Mouse (Mus musculus) gastrocnemius, adult 8-10 months (tissue): ENCODE data around the gene Fank1. TPM values are rescaled to one million over a fixed set of nuclear protein-coding genes. Genes with fewer than 3 reads are reported as not detected.
"Not testable (repeated sequence)": the region's sequence is repeated elsewhere in the genome, so short reads cannot be mapped to it uniquely, and the experiment has no call there.

Experiments
- DNase-seq, 2 experiments: peaks; one replicate each; pipeline ENCODE4 v3.0.0; 2022; ENCODE audit warnings: low spot score in 2 of 2
- total RNA-seq, 4 experiments: library from RNA; stranded (reverse); gene quantifications; 2 replicates each; pipeline ENCODE4 v1.2.4; 2022

Gene Fank1
- total RNA-seq, 4 experiments from 2014 or later, result not detected

DNA sequence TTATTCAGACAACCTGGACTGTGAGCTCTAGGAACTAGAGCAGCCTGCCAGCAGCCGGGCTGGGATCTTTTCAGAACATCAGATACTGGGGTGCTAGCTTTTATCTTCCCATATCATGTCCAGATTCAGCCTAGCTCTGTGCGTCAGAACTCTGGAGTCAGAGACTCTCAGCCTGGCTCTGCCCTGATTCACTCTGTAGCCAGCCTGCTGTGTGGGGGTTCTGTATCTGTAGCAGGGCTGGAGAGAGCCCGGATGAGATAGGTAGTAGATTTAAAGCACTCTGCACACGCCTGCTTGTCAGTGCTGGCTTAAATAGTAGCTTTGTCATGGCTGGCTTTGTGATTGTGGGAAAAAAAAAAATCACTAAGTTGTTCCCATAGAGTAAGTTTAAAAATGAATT, 51.9 kb downstream of the Fank1 start:
- DNase-seq, result no peak

DNA sequence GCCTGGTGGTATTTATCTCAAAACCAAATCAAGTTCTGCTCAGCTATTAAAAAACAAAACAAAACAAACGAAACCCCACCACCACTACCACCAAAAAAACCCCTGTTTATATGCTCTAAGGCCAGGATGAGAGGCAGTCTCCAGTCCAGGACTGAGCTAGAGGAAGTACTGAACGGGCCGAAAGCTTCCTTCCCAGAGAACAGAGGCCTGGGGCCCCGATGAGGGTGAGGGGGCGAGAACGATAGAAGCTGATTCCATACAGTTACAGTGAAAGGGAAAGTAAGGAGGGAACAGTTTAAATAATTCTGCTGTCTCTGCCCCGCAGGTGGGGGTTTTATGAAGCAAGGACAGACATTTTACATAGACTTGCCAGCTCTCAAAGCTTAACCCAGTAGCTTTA, 52.9 kb downstream of the Fank1 start:
- DNase-seq, result no peak

DNA sequence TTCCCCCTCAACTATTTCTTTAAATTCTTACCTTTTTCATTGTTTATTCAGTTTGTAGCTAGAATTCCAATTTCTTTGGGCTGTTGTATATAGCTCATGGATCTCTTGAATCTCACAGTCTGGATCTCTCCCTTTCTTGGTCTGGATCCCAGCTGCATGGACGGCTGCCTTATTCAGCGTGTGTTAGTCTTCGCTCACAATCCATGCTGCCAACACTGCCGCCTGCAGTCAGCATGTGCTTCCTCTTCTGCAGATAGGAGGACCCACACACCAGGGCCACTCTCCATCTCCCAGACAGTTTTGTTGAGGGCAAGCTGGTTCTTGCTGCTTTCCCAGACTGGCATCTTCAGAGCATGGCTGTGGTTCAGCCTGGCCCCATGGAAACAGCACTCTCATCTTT, 62.9 kb downstream of the Fank1 start:
- DNase-seq, result no peak

DNA sequence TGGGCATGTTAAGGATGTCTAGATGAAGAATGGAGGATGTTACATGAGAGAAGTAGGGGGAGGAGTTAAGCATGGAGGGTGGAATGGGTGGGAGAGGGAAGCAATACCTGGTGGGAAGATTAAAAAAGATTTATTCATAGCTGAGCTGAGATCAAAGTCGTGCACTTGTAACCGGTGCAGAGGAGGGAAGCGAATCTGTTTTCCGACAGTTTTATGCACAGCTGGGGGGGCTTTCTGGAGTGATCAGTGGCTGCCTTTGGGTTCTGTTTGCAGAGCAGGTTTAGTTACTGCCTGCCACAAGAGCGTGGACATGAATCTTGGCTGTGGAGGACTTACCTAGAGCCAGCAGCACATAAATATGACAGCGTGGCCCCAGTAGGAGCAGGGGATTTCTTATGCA, 65.4 kb downstream of the Fank1 start:
- no peak for DNase-seq

DNA sequence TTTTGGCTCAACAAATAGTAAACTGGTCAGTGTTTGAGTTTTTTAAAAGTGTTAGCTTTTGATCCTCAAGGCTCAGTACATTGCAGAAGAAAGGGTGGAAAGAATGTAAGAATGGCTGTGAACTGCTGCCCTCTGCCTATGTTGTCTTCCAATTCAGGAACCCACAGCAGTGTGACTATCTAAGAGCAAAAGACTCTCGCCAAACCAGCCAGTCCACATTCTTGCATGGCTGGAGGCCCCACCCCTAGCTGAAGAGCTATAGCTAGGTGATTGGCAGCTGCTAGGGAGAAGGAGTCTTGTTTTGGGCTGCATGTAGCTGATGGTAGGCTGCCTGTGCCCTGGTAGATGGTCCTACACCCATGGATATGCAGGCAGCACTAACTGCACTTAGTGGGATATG, 70.5 kb downstream of the Fank1 start:
- no peak for DNase-seq

DNA sequence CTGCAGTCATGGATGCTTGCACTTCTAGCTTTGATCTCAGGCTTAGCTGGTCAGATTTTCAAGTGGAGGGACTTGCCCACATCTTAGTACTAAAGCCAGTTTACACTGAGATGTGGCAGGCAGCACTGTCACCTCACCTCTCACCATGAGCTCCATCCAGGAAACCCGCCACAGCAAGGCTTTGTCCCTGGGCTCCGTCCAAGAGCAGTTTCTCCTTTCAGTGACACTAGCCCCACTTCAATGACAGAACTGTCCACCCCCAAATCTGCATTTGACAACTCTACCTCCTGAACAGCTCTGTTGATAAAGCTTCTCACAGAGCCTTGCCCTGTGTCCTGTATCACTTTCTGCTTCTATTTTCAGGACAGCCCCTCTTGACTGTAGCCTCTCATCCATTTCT, 71.5 kb downstream of the Fank1 start:
- no peak for DNase-seq

DNA sequence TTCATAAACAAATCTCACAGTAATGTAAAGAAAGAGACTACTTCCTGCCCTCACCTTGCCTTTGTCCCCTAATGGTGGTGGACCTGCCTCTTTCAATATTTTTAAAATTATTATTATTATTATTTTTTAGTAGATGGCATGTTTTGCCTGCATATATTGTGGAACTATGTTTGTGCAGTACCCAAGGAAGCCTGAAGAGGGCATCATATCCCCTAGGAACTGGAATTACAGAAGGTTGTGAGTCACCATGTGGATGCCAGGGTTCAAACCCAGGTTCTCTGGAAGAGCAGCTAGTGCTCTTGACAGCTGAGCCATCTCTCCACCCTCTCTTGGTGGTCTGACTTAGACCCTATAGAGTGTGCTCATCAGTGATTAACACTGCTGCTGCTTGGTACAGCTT, 74.1 kb downstream of the Fank1 start:
- no peak for DNase-seq

DNA sequence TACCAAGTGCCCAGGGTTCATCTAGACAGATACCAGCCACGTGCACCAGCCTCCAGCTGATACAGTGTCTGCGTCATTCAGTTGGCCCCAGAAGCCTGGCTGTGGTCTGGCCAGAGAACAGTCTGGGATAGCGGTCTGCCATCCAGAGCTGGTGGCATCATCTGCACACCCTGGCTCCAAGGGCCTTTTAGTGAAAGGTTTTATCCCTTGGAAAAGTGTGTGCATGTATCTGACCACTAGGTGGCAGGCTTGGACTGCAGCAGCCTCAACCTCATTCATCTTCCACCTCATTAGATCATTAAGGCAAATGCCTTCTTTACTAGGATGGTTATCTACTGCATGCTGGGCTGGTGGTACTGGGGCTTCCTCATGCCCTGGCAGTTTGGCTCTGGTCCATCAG, 79.6 kb downstream of the Fank1 start:
- peak; percentile 42 to 53 for DNase-seq

DNA sequence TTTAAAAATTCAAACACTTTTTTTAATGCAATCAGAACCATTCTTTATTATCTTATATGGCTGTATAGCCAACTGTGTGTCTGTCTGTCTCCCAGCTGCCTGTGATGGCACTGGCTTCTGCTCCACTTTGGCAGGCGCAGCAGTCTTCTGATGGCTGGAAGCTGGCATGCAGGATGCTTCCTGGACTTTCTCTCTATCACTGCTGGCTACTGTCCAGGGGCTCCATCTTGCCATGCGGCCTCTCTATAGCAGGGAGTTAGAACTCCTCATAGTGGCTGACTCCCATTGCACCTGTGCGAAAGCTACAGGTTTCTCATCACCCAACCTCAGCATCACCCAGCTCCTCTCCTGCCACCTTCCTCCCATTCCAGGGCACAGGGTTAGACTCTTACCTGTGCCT, 81.8 kb downstream of the Fank1 start:
- no peak for DNase-seq

DNA sequence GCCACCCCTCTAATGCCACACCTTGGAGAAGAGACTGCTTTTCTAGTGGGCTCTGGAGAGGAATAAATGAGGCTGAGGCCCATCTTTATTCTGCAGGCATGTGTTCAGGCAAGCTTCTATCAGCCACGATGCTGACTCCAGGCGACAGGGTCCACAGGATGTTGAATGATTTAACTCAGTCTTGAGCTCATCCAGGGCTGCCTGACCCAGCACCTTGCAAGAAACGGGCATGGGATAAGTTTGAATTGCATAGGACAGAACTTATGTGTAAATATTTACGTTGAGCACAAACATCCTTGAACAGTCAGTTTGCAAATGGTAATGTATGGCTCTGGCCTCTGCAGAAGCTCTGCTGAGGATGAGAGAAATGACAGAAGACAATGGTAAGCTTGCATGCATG, 82.9 kb downstream of the Fank1 start:
- DNase-seq, result no peak

DNA sequence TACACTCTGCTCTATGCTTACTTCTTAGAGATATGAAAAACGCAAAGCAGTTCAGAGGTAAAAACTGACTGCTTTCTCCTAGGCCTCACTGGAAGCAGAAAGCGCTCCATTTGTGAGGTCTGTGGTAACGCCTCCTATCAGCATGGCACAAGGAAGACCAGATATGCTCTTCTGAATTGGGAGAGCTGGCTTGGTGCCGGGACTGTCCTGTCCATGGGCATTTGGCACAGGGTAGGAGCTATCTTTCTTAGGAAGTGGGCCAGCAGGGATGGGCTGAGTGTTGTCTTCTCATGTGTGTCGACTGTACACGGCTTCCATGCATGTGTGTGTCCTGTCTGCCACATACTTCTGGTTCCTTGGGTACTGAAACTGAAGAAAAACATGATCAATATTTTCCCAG, 85.6 kb downstream of the Fank1 start:
- no peak for DNase-seq

DNA sequence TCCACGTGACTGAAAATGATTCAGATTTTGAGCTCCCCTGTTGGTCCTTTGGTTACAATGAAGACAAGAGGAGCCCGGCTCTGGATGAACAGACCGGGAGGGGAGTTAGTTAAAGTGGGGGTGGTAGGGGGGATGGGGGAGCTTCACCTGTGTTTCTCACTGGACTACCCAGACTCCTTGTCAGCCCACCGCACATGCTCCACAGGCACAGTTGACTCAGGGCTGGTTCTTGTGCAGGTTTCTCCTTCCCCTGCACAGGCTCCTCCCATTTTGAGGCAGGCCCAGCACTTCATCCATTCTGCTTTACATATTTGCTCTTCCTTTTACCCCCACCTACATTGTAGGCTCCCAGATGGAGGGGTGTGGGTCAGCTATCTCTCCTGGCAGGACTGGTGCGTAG, 86.1 kb downstream of the Fank1 start:
- no peak for DNase-seq

DNA sequence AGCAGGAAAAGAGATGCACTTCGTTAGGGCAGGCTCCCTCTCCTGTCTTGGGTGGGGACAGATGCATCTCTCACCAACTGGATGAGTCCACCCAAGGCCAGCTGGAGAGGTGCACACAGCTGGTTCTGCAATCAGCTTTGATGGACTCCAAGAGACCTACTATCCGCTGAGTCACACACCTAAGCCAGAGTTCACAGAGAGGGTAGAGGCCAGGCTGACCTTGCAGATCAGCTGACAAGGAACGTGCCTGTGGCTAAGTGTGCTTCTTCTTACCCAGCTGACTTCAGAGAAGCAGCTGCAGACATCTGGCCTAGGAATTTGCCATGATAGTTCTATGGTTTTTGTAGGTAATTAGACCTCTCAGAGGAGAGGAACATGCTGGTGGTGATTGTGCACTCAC, 86.5 kb downstream of the Fank1 start:
- DNase-seq, result no peak

DNA sequence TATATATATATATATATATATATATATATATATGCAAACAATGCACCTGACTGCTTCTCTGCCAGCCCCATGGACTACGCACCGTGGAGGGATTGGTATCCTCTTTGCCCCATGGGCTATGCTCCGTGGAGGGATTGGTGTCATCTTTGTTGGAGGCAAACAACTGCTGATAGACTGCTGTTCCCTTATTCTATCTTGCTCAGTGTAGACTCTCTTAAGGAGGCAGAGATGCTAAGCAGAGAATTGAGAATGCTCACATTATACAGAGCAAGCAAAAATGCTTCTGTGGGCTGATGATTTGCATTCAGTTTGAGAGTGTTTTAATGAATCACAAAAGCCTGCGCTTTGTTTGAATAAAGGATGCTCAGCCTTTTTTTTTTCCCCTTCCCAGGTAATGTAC, 87.0 kb downstream of the Fank1 start:
- no peak for DNase-seq

DNA sequence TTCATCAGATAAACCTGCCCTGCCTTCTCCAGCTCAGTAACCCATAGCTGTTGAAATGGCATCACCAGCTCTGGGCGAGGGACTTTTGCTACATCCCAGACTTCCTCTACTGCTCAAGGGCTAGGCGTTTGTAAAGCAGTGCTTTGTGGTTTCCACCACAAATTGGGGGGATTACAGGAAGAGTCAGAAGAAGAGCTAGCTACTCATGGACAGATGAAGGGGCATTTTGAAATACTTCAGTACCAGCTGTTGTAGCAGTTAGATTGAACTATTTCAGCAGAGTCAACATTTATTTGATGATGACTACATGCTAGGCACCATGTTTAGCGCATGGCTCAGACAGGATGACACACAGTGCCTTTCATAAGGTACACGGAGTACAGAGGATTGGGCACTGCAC, 93.6 kb downstream of the Fank1 start:
- DNase-seq, result no peak

DNA sequence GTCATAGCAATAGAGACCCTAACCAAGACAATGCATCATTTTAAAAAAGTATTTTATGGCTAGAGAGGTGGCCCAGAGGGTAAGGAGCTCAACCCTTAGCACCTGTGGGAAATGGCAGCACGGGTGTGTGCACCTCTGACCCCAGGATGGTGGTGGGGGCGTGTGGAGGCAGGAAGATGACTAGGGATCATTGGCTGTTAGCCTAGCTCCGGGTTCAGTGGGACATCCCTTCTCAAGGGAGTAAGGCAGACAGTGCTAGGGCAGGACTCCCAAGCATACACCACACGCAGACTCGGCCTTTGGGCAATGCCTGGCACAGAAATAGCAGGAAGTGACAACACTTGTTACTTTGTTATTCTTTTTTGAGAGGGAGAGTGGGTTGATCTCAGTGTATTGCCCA, 96.0 kb downstream of the Fank1 start:
- DNase-seq, result no peak

DNA sequence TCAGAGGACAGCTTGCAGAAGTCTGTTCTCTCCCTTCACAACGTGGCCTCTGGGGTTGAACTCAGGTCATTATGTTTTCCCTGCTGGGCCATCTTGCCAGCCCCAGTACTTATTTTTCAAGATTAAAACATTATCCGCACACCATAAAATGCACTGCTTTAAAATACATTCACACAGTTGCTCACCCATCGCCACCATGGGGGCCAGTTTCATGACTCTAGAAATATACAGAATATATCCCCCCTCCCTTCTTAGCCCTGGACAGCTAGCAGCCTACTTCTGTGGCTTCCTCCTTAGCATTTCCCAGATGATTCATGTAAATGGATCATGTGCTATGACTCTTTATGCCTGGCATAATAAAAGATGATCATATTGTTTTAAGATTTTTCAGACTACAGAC, 99.5 kb downstream of the Fank1 start:
- DNase-seq, result no peak

DNA sequence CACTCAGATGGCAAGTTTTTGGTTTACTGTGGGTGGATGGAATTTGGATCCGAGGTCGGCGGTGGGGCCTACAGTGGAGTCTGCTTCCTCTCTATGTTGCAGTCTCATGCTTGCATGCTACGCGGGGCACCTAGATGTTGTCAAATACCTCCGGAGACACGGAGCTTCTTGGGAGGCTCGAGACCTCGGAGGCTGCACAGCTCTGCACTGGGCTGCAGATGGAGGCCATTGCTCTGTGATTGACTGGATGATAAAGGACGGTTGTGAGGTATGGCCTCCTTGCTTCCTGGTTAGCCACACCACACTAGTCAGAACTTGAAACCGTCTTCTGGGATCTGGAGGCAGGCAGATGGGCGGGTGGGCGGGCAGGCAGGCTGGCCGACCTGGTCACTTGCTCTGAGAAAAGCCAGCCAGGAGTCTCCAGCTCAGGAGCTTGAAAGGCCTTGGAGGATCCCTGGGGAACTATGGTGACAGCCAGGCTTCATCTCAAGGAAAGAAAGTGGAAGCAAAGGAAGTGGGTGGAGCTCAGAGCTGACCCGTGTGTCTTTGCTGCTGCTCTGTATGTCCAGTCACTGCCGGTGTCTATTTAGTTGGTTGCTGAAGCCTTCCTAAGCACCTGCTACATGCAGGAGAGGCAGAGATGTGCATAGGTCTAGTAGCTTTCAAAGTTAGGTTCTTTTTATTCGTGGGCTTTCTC, 100.1 kb downstream of the Fank1 start:
- DNase-seq, result no peak

DNA sequence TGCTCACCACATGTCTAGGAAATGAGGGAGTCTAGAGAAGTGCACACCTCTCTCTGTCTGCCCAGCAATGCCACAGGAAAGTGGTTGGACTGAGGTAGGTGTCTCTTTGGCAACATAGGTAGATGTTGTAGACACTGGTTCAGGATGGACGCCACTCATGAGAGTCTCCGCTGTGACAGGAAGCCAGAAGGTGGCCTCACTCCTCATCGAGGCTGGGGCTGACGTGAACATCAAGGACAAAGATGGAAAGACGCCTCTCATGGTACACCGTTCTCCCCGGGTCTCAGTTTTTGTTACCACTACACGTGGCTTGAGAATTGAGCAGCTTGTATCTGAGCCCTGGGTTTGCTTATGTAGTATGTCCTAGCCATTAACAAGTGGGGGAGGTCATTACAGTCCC, 103.1 kb downstream of the Fank1 start:
- DNase-seq, result no peak

DNA sequence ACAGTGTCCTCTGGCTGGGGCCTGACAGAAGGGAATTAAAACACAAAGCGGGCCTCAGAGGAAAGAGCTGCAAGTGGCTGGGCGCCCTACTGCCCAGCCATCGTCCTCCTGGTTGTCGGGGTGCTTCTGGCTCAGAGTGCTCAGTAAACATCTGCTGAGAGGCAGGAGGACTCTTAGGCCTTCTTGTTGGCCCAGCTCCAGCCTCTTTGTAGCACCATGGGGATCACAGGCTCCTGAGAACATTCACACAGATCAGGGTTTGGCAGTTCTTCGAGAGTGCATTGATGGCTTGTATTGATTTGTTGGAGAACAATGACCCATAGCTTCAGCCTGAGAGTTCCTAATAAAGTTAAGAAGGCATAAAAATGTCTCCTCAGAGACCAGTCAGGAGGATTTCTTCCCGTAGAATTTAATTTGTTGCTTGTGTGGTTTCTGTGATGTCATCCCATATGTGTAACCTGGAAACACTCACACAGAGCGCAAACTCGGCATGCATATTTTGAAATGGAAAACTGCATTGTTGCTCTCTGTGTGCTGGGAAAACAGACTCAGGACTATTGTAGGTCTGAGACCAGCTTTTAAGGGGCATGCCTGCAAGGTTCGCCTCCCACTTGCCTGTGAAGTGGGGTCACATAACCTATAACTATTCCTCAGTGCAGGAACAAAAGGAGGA, 108.2 kb downstream of the Fank1 start:
- not testable (repeated sequence) for DNase-seq

DNA sequence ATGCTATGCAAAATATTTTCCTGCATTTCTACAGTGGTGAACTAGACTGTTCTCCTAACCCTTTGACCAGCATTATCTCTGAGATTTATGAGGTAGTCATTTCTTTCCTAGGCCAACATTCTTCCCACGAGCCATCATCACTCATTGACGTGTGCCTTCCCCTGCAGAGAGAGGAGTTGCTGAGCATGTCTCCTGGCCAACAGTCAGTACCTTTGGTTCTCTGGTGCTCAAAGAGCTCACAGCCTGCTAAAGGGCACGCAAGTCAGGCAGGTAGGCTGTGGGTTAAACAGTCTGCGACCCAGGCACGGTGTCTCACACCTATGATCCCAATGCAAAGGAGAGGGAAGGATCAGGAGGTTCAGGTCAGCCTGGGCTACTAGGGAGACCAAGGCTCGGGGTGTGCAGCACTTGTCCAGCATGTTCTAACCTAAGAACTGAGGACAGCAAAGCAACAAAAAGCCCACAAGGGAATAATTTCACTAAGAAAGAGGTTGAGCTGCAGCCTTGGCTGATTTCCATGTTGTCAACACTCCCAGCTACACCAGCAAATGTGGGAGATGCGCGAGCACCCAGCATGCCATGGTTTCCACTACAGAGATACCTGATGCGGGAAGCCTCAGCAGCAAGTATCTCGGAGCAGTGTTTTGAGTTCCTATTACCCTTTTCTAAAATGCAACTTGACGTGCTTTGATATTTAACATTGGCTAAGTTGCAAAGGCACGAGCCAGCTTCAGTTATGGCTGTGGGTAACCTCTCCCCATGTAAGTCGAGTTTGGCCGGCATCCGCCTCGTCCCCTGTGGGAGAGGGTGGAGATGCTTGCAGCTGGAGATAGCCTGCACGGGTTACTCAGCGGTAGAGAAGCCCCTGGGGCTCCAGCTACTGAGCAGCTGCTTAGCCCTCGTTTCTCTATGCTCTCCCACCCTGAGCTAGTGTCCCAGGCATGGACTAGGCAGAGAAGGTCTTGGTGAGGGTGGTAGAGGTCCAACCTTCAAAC, 112.6 kb downstream of the Fank1 start:
- peak; percentile 39 to 55 for DNase-seq

DNA sequence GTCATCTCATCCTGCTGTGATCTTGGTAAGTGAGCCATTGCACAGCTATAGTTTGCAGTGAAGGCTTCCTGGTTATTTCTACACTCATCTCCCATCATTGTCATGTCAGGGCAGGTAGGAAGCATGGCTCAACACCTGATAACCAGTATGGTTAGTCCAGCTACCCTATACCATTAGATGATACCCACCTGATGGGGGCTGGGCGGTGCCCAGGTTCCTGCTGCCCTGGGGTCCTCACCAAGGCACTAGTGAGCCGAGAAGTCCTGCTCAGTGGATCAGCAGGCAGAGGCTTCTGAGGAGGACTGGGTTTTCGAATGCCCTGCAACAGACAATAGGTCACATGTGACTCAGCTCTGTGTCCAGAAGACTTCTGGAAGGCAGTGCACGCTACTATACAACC, 113.3 kb downstream of the Fank1 start:
- DNase-seq, result no peak
